Mouse (Mus musculus) lung, adult 2 months (tissue): Measurements from ENCODE around the gene Bbip1. TPM values are rescaled to one million over a fixed set of nuclear protein-coding genes. Genes with fewer than 3 reads are reported as not detected.
A peak's percentile ranks its signal among the peaks of the same experiment; 100 is the strongest.

Experiments used
- DNase-seq: peaks from one replicate; pipeline ENCODE4 v3.0.0; 2022
- H3K4me1 ChIP-seq: fragments of 200-500 bp; 2 replicates; pipeline ENCODE4 v1.6.1; 2011; ENCODE audit warnings: low read length; ENCODE audit not compliant: control insufficient read depth, insufficient read depth
- H3K4me3 ChIP-seq: fragments of 200-500 bp; replicated peaks from 2 replicates; pipeline ENCODE3; 2011; ENCODE audit warnings: low read depth, mild to moderate bottlenecking, control low read depth, low read length; ENCODE audit errors: extremely low read depth
- CTCF ChIP-seq: fragments of 200-500 bp; IDR thresholded peaks from 2 replicates; pipeline ENCODE4 v1.5.1; 2011; ENCODE audit warnings: mild to moderate bottlenecking, low read length, control low read depth; ENCODE audit not compliant: insufficient read depth
- POLR2A ChIP-seq: fragments of 200-500 bp; IDR thresholded peaks from 2 replicates; pipeline ENCODE4 v1.6.1; 2011; ENCODE audit warnings: low read depth, mild to moderate bottlenecking, control low read depth, low read length, borderline replicate concordance; ENCODE audit errors: extremely low read depth
- WGBS: fragments of 180-500 bp; shearing (Covaris S2); methylation state at CpG from one replicate; pipeline ENCODE4 v1.1.7; 2018; 5-methylcytosine and 5-hydroxymethylcytosine counted together
- polyA plus RNA-seq: library from polyadenylated mRNA; depleted of rRNA; stranded (reverse); fragments of >200 nt; gene quantifications from 2 replicates; pipeline ENCODE4 v1.2.3, GENCODE M21; 2012

Gene Bbip1
- polyA plus RNA-seq, 1 experiment, result 6.9 TPM

- peaks cover 6% of the 10 kb centered on the region for H3K4me1 ChIP-seq
- TF ChIP-seq CTCF (no peak), POLR2A (no peak)
- peak; percentile 38 for DNase-seq
- WGBS, result under 1% methylated on average over 78 of the region's 83 CpGs
- peak overlapping the region; percentile 86 for H3K4me3 ChIP-seq
Observed at GRCm38 (mm10) chr19:53903507-53904321, 40.7 kb downstream of the Bbip1 start.

- peak; percentile 88 for DNase-seq
- WGBS, result 1% methylated on average over 61 of the region's 61 CpGs
- H3K4me1 ChIP-seq, result peaks cover 6% of the 10 kb centered on the region
- TF ChIP-seq CTCF (no peak), POLR2A (peak; percentile 66)
- peak overlapping the region; percentile 86 for H3K4me3 ChIP-seq
Observed at GRCm38 (mm10) chr19:53902739-53903487, 41.5 kb downstream of the Bbip1 start.

- Histone ChIP-seq H3K4me3 (peak overlapping the region; percentile 60), H3K4me1 (peaks cover 6% of the 10 kb centered on the region)
- DNase-seq, result peak; percentile 34
- WGBS, result 37% methylated on average over 15 of the region's 15 CpGs
- TF ChIP-seq CTCF, result no peak
- TF ChIP-seq POLR2A, result no peak
Observed at GRCm38 (mm10) chr19:53901931-53902738, 42.3 kb downstream of the Bbip1 start.

- no peak overlapping the region for H3K4me3 ChIP-seq
- no peak for DNase-seq
- 78% methylated on average over 14 of the region's 14 CpGs for WGBS
- TF ChIP-seq CTCF, result no peak
- TF ChIP-seq POLR2A, result no peak
- H3K4me1 ChIP-seq, result peaks cover 6% of the 10 kb centered on the region
Observed at GRCm38 (mm10) chr19:53899941-53900610, 44.4 kb downstream of the Bbip1 start.

- TF ChIP-seq POLR2A (no peak), CTCF (no peak)
- DNase-seq, result no peak
- peaks cover 6% of the 10 kb centered on the region for H3K4me1 ChIP-seq
- 77% methylated on average over 25 of the region's 25 CpGs for WGBS
- no peak overlapping the region for H3K4me3 ChIP-seq
Observed at GRCm38 (mm10) chr19:53898970-53899900, 45.2 kb downstream of the Bbip1 start.

GRCm38 (mm10) chr19:53898498-53898897 is 45.9 kb downstream of the Bbip1 start:
- Histone ChIP-seq H3K4me1 (peaks cover 6% of the 10 kb centered on the region), H3K4me3 (no peak overlapping the region)
- TF ChIP-seq CTCF (no peak), POLR2A (no peak)
- no peak for DNase-seq
- 71% methylated on average over 4 of the region's 4 CpGs for WGBS

- Histone ChIP-seq H3K4me1 (peaks cover 6% of the 10 kb centered on the region), H3K4me3 (no peak overlapping the region)
- 56% methylated on average over 5 of the region's 5 CpGs for WGBS
- no peak for DNase-seq
- TF ChIP-seq CTCF (no peak), POLR2A (no peak)
Observed at GRCm38 (mm10) chr19:53898046-53898445, 46.4 kb downstream of the Bbip1 start.

- WGBS, result 58% methylated on average over 12 of the region's 12 CpGs
- DNase-seq, result no peak
- H3K4me1 ChIP-seq, result no peaks in the 10 kb centered on the region; the same call in 1 of the 2 replicates
- no peak for TF ChIP-seq POLR2A
- no peak for TF ChIP-seq CTCF
- no peak overlapping the region for H3K4me3 ChIP-seq
Observed at GRCm38 (mm10) chr19:53894538-53895121, 49.8 kb downstream of the Bbip1 start.
